Mouse (Mus musculus) MEL-GATA-1-ER (cell line): Measurements from ENCODE around the gene Dkkl1.
A peak's percentile ranks its signal among the peaks of the same experiment; 100 is the strongest.

Experiments
- DNase-seq: peaks from one replicate; pipeline ENCODE4 v3.0.0-alpha.2; 2012; ENCODE audit warnings: low read depth; ENCODE audit errors: extremely low read depth

The Dkkl1 gene

DNA sequence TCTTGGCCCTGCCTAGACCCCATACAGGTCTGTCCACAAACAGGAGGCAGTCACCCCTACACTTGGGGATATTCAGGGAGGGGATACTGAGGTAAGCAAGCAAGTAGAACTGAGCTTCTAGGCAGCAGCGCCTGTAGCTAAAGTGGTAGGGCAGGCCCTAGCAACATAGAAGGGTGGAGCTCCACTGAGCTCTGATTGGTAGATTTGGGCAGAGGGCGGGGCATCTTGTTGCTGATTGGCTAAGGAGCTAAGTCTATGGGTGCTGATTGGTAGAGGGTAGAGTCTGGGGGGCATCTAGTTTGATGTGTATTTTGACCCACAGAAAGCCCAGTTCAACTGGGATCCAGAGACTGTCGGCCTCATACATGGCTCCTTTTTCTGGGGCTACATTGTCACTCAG is 42.5 kb downstream of the Dkkl1 start:
- DNase-seq: no peak

DNA sequence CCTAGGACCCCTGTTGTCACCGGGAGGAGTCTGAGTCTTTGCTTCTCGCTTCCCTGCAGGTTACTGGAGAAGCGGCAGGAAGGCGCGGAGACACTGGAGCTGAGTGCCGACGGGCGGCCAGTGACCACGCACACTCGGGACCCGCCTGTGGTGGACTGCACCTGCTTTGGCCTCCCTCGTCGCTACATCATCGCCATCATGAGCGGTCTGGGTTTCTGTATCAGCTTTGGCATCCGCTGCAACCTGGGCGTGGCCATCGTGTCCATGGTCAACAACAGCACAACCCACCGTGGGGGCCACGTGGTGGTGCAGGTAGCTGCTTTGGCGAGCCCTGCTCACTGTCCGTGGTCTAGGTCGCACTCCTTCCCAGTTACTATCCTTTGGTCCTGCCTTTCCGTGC is 43.3 kb downstream of the Dkkl1 start:
- DNase-seq: no peak

DNA sequence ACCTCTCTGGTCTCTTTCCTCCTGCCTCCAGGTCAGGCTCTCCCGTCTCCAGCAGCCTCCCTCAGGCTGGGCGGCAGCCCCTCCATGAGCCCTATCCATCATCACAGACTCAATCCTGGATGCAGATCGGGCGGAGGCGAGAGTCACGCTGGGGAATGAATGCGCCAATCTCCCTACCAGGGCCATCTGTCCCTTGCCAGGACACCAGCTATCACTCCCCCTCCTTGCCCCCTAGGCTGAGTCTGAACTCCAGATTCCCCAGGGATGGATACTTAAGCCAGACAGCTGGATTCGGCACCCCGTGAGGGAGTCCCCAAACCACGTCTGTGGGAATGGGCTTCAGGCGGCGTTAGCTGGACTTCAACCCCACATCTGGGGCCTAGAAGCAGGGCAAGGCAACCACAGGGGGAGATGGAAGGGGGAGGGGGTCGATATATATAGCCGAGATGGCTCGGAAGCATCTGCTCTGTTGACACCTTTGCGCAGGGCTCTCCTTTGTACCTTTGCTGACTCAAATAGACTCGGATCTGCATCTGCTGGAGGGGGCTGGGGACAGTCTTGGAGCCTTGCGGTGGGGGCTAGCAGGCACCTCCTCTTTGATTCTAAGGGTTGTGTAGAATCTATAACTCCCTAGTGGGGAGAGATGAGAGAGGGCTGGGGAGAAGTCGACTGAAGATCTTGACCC is 44.0 kb downstream of the Dkkl1 start:
- no peak for DNase-seq

GRCm38 (mm10) chr7:45166950-45167401 is 45.0 kb downstream of the Dkkl1 start:
- no peak for DNase-seq

DNA sequence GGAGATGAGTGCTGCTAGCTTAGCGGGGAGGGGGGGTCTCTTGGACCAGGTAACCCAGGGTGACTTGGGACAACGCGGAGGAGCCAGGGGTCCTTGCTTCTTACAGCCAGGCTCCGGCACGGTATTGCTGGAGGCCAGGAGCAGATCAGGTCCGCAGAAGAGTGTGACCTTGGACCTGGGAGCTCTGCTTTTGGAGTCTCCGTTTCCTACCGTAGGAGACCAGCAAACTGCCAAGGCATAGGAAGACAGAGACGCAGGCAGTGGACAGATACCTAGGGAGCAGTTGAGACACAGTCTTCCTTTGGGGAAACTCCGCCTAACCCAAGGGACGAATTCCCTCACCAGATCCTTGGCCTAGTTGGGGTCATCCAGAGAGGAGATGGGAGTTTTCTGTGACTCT is 46.2 kb downstream of the Dkkl1 start:
- no peak for DNase-seq

- no peak for DNase-seq
These were observed 47.1 kb downstream of the Dkkl1 start for GRCm38 (mm10) chr7:45164833-45165232.

DNA sequence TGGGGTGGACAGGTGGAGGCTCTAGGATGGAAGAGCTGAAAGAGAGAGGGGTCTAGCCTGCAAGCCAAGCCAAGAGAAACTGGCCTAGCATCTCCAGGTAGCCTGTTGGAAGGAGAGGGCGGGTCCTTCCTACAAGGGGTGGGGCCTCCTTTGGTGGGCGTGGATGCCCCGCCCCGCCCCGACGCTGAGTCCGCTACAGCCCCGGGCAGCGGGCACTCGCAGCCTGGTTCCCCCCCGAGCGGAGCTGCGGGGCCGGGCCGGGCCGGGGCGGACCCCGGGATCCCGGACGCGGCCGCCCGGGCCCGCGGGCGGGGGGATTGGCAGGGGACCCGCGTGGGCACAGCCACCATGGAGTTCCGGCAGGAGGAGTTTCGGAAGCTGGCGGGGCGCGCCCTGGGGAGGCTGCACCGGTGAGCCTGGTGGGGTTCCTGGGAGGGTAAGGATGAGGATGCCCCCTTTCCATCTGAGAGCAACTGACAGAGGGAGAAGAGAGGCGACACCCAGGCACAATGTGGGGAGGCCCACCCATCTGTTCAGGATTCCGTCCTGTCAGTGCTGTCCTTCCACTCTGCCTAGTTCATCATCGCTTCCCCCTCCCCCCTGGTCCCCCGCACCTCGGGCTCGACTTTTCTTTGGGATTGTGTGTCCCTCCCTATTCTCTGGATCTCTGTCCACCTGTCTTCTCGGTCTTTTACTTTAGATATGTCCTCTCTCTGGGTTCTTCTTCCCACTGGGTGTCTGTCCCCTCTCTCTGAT is 48.0 kb downstream of the Dkkl1 start, which contains the start of gene Slc17a7:
Gene Slc17a7, plus strand, starts transcription at position 215 of the 756 bp plus-strand sequence.
- DNase-seq: no peak

GRCm38 (mm10) chr7:45162996-45163615 is 48.8 kb downstream of the Dkkl1 start:
- no peak for DNase-seq

DNA sequence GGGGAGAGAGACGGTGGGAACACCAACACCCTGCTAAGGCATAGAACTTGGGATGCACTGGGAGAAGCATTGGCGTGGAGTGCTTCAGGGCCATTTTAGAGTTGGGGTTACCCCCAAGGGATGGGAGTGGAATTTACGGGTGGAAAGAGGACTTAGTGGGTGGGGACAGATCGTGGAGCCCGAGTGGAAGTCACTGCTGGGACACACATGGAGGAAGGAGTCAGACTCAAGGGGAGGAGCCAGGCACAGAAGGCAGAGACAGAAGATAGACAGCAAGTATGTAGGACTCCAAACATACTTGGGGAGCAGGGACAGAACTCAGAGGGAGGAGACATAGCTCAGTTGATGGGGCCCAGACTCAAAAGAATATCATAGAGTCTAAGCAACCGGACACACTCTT is 49.4 kb downstream of the Dkkl1 start:
- no peak for DNase-seq

DNA sequence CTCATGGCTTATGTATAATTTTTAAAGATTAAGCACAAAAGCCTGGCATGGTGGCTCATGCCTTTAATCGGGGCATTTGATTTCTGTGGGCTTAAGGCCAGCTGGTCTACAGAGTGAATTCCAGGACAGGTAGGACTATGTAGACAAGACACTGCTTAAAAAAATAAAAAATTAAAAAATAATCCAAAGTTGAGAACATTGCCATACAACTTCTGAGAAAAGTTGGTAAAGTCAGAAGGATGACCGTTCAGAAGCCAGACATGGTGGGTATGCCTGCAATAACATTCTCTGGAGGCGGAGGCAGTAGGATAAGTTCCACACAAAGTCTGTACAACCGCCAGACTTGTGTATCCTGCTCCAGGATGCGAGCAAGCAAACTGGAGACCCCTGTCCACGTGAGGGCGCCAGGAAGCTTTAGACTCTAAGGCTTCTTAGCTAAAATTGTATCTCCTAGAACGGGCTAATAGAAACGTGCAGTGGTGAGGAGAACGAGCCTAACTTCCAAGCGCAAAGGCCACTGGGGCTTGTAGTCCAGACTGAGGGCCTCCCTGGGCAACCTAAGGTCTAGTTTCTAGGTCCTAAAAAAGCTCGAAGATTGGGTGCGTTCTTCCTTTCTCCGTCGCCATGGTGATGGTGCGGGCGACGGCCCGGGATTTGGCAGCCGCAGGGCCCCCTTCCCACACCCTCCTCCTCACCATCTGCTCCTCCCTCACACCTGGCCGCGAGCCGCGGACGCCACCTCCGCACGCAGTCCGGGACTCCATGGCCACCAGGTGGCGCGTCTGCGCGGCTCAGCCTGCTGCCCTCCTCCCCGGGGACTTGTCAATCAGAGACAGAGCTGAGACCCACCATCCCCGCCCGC is 50.1 kb downstream of the Dkkl1 start:
- peak; percentile 91 for DNase-seq

DNA sequence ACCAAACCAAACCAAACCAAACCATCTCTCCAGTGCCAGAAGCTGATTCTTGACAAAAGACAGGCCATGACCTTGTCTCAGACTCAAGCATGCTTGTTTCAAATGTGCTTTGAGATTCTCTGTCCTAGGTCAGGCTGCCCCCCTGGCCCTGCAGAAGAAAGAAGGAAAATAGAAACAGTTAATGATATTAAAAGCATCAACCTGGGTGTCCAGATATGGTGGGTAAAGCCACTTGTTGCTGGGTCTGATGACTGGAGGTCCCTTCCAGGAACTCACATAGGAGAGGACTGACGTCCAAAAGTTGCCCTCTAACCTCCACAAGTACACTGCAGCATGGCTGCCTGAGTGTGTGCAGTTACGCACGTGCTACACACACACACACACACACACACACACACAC is 51.1 kb downstream of the Dkkl1 start:
- no peak for DNase-seq

DNA sequence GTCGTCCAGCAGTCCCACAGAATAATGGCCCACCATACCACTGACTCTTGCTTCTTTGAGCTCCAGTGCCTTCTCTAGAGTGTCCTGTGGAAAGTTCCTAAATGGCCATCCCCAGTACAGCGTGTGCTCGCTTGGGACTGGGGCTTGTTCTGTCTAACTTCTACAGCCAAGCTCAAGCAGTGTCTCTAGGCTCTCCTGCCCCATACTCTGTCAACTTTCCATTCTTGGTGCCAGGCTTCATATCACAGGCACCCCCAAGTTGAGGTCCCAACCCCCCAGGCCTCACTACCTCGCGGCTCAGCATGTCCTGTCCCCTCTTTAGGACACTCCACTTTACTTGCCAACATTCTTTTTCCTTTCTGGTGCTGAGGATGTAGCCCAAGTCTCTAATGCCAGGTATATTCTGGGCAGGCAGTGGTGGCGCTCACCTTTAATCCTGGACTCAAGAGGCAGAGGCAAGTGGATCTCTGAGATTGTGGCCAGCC is 51.6 kb downstream of the Dkkl1 start:
- DNase-seq: no peak

DNA sequence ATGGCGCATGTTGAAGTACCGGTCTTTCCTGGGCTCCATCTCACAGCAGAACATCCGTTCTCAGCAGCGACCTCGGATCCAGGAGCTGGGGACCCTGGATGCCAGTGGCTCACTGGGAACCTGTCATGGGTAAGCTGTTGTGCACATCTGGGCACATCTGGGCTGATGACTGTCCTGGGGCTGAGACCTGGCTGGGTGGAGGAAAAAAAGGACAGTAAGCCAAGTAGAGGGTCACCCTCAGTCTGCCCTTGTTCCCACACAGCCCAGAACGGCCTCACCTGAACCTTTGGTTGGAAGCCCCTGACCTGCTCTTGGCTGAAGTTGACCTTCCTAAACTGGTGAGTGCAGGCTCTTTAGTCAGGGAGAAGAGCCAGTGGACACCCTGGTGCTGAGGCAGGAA is 53.0 kb downstream of the Dkkl1 start:
- no peak for DNase-seq
